Mouse (Mus musculus): ENCODE results near the gene Wnt9a. TPM values are rescaled to one million over a fixed set of nuclear protein-coding genes. Genes with fewer than 3 reads are reported as not detected.

Gene Wnt9a
- 0.67 and 0.79 TPM in 2 replicates for polyA plus RNA-seq (2012; rRNA removed)

DNA sequence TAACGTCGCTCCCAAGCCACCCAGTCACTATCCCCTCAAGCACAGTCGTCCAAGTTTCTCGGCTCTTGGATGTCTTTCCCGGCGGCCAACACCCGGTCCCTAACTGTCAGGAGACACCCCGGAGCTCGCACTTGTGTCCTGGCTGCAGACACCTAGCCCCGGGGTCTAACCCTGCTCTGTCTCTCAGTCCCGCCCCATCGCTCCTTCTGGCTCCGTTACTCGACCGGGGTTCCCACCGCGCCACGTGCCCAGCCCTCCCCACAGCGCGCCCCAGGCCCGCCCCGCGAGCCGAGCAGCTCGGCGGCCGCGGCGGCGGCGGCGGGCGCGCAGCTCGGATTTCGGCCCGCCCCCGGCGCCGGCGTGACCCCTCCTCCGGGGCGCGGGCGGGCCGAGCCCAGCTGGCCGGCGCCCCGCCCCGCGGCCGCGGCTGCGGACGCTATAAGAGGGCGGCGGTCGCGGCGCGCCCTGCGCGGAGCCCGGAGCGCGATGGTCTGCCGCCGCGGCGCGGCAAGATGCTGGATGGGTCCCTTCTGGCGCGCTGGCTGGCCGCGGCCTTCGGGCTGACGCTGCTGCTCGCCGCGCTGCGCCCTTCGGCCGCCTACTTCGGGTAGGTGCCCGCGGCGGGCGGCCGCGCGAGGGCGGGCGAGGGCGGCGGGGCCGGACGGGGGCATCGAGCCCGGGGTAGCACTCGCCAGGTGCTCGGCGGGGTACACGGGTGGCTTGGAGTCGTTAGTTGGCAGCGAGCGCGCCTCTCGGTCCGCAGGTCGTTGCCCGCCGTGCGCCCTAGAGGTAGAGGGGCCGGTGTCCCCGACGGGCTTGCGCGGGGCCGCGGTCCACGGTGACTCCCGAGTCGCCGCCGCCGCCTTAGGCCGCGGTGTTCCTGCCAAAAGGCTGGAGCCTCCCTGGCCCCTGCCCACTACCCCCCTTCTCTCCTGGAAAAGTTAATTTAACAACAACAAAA is at the start of gene Wnt9a:
Gene Wnt9a (plus strand): TSS at position 468 of the 961 bp plus-strand sequence.
- peak; percentile 35 to 45 for DNase-seq
- no peak for TF ChIP-seq POLR2A (IDR thresholded peaks at IDR 0.05; ENCODE audit: borderline replicate concordance, insufficient read depth, low read length)
- TF ChIP-seq CTCF (IDR thresholded peaks at IDR 0.05; ENCODE audit: borderline replicate concordance, insufficient read depth, low read depth, low read length): no peak
- H3K4me1 ChIP-seq (ENCODE audit: control insufficient read depth, insufficient read depth, low read length): peaks cover 4% of the 10 kb centered on the region; the same call in 1 of the 2 replicates
- no peak within 1 kb of the TSS for H3K27ac ChIP-seq (ENCODE audit: insufficient read depth, low read length)
- under 1% methylated on average over 127 of the region's 128 CpGs for WGBS
- H3K27me3 ChIP-seq (ENCODE audit: control insufficient read depth, insufficient read depth, low read length): peaks cover 2% of the 10 kb centered on the region; the same call in 1 of the 2 replicates
- H3K4me3 ChIP-seq (replicated peaks; ENCODE audit: insufficient read depth, low read depth, low read length): peak within 1 kb of the TSS; percentile 55

DNA sequence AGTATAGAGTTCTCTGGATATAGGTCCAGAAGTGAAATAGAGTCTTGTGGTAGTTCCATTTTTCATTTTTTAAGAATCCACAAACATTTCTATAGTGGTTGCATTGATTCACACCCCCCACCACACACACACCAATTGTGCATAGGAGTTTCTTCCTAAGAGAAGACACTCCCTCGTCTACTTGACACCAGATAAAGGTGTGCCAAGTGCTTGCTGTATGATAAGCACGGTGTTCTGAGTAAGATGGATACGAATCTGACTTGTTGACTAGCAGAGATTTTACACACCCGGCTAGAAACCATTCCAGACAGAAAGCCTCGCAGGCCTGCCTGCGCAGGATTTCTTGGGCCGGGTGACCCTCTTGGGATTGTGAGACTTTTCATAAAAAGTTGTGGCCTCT is 47.1 kb upstream of the Wnt9a start:
- H3K4me1 ChIP-seq (ENCODE audit: control insufficient read depth, insufficient read depth, low read length): no peaks in the 10 kb centered on the region
- H3K4me3 ChIP-seq (replicated peaks; ENCODE audit: insufficient read depth, low read depth, low read length): no peak overlapping the region
- DNase-seq: no peak
- 86% methylated on average over 7 of the region's 7 CpGs for WGBS
- no peak overlapping the region for H3K27ac ChIP-seq (ENCODE audit: insufficient read depth, low read length)
- H3K27me3 ChIP-seq (ENCODE audit: control insufficient read depth, insufficient read depth, low read length): peaks cover 4% of the 10 kb centered on the region; the same call in 1 of the 2 replicates
- no peak for TF ChIP-seq POLR2A (IDR thresholded peaks at IDR 0.05; ENCODE audit: borderline replicate concordance, insufficient read depth, low read length)
- TF ChIP-seq CTCF (IDR thresholded peaks at IDR 0.05; ENCODE audit: borderline replicate concordance, insufficient read depth, low read depth, low read length): no peak

DNA sequence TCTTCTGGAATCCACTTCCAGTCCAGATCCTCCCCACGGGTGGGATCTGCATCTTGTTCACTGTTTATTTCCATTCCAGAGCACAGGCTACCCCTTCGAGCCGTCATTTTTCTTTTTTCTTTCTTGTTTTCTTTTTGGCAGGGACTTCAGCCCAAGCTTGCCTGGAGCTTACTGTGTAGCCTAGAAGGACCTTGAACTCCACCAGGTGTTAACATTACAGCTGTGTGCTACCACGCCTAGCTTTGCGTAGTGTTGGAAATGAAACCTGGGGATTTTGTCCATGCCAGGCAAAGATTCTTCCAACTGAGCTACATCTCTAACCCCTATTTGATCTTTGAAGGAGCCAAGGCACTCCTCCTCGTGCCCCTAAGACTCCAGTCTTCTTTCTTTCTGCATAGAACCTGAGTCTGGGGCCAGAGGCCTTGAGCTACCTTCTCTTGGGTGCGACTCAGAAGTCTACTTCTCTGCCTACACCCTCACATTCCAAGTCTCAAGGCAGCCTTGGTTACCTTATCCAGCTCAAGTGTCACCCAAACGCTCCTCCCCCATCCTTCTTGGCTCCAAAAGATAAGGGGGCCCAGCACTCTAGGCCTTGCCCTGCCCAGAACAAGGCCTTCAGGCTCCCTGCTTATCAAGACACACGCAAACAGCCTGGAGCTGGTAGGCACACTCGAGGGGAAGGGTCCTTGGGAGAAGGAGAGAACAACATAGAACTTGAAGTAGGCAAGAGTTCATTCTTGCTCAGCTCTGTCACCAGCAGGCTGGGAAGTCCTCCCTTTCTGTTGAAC is 45.8 kb upstream of the Wnt9a start:
- peaks cover 4% of the 10 kb centered on the region; the same call in 1 of the 2 replicates for H3K27me3 ChIP-seq (ENCODE audit: control insufficient read depth, insufficient read depth, low read length)
- TF ChIP-seq CTCF (IDR thresholded peaks at IDR 0.05; ENCODE audit: borderline replicate concordance, insufficient read depth, low read depth, low read length) (no peak), POLR2A (IDR thresholded peaks at IDR 0.05; ENCODE audit: borderline replicate concordance, insufficient read depth, low read length) (no peak)
- WGBS: 83% methylated on average over 10 of the region's 10 CpGs

DNA sequence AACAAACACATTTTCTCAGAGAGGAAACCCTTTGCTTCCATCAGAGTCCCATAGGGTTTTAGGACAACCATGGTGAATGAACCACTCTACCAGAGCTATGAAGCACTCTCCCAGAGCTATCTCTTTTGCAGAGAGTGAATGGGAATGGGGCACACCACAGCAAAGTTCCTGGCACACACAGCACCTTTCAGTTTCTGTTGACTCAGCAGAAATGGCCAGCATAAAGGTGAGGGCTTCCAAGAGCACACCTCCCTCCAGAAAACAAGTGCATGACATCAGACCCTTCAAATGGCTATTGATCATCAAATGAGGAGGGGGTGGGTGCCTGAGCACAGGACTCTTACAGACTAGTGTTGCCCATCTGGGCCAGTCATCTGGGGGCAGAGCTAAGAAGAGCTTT is 44.4 kb upstream of the Wnt9a start:
- DNase-seq: no peak
- no peak for TF ChIP-seq CTCF (IDR thresholded peaks at IDR 0.05; ENCODE audit: borderline replicate concordance, insufficient read depth, low read depth, low read length)
- TF ChIP-seq POLR2A (IDR thresholded peaks at IDR 0.05; ENCODE audit: borderline replicate concordance, insufficient read depth, low read length): no peak
- H3K27me3 ChIP-seq (ENCODE audit: control insufficient read depth, insufficient read depth, low read length): peaks cover 4% of the 10 kb centered on the region; the same call in 1 of the 2 replicates
- H3K27ac ChIP-seq (ENCODE audit: insufficient read depth, low read length): no peak overlapping the region
- no peak overlapping the region for H3K4me3 ChIP-seq (replicated peaks; ENCODE audit: insufficient read depth, low read depth, low read length)
- no peaks in the 10 kb centered on the region for H3K4me1 ChIP-seq (ENCODE audit: control insufficient read depth, insufficient read depth, low read length)

More for the DNA sequence above, 45.8 kb upstream of the Wnt9a start:
- Histone ChIP-seq H3K27ac (ENCODE audit: insufficient read depth, low read length) (no peak overlapping the region), H3K4me1 (ENCODE audit: control insufficient read depth, insufficient read depth, low read length) (no peaks in the 10 kb centered on the region), H3K4me3 (replicated peaks; ENCODE audit: insufficient read depth, low read depth, low read length) (no peak overlapping the region)
- DNase-seq: no peak

DNA sequence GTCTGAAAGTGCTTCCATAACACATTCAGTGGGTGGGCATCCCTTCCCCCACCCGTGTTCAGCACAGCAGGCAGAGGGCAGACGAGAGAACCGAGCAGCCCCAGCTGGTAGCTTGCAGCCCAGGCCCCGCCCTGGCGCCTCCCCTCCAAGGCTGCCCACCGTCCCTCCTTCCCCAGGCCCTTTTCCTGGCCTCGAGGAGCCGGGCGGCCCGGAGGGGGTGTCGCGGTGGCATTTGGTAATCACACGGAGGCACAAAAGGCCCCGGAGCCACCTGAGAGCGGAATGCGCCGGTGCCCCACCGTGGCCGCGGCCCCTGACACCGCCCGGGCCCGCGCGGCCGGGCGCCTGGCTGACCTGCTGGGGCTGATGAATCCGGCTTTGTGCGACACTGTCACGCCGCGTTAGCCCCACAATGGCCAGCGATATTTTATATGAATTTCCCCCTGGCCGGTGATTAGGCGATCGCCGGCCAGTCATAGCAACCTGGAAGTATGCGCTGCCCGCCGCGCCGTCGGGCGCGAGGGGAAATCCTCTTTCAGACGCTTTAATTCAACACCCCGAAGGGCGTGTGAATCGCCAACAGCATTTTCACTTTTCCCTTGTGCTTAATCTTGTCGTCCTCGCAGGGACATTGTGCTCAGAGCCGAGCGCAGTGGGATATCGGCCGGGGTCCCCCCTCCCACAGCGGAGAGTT is 42.7 kb upstream of the Wnt9a start:
- Histone ChIP-seq H3K27me3 (ENCODE audit: control insufficient read depth, insufficient read depth, low read length) (peaks cover 4% of the 10 kb centered on the region; the same call in 1 of the 2 replicates), H3K27ac (ENCODE audit: insufficient read depth, low read length) (no peak overlapping the region), H3K4me3 (replicated peaks; ENCODE audit: insufficient read depth, low read depth, low read length) (peak overlapping the region; percentile 19), H3K4me1 (ENCODE audit: control insufficient read depth, insufficient read depth, low read length) (no peaks in the 10 kb centered on the region)
- no peak for TF ChIP-seq CTCF (IDR thresholded peaks at IDR 0.05; ENCODE audit: borderline replicate concordance, insufficient read depth, low read depth, low read length)
- no peak for TF ChIP-seq POLR2A (IDR thresholded peaks at IDR 0.05; ENCODE audit: borderline replicate concordance, insufficient read depth, low read length)
- no peak for DNase-seq
- 3% methylated on average over 56 of the region's 56 CpGs for WGBS

DNA sequence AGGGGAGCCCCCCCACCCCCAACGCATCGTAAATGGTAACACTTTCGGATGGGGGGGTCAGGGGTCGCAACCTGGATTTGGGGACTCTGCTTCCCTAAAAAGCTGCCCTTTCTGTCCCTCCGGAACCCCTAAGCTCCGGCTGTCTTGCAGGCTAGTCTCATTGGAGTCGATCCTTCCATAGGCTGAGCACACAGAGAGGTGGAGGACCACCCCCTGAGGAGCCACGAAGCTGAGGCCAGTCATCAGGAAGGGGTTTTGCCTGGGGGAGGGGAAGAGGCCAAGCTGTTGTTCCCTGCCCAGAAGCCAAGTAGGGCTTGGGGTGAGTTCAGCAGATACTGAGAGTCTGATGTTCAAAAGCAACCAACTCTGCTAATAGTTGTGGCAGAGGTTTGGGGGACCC is 42.1 kb upstream of the Wnt9a start:
- TF ChIP-seq CTCF (IDR thresholded peaks at IDR 0.05; ENCODE audit: borderline replicate concordance, insufficient read depth, low read depth, low read length) (no peak), POLR2A (IDR thresholded peaks at IDR 0.05; ENCODE audit: borderline replicate concordance, insufficient read depth, low read length) (no peak)
- Histone ChIP-seq H3K4me3 (replicated peaks; ENCODE audit: insufficient read depth, low read depth, low read length) (no peak overlapping the region), H3K4me1 (ENCODE audit: control insufficient read depth, insufficient read depth, low read length) (no peaks in the 10 kb centered on the region), H3K27ac (ENCODE audit: insufficient read depth, low read length) (no peak overlapping the region), H3K27me3 (ENCODE audit: control insufficient read depth, insufficient read depth, low read length) (peaks cover 4% of the 10 kb centered on the region; the same call in 1 of the 2 replicates)
- WGBS: 18% methylated on average over 8 of the region's 8 CpGs
- no peak for DNase-seq

All from cerebellum, adult 2 months (tissue).